Mouse (Mus musculus) kidney, embryonic 14.5 days (tissue): Measurements from ENCODE around the gene Gm40193. TPM values are rescaled to one million over a fixed set of nuclear protein-coding genes. Genes with fewer than 3 reads are reported as not detected.

Source experiments
- ATAC-seq: fragments of 200-750 bp; cut with Nextera tagmentation; 2 replicates; pipeline ENCODE4 v1.8.0; 2017; ENCODE audit warnings: moderate number of reproducible peaks, mild to moderate bottlenecking, moderate TSS enrichment, moderate library complexity; ENCODE audit not compliant: low FRiP score, low TSS enrichment
- H3K27ac ChIP-seq: fragments of 300-500 bp; sonication (generic); 2 replicates; pipeline ENCODE4 v1.5.1; 2014; ENCODE audit warnings: low read depth, mild to moderate bottlenecking, low read length, moderate library complexity, mixed read lengths
- H3K27me3 ChIP-seq: fragments of 300-500 bp; sonication (generic); 2 replicates; pipeline ENCODE4 v1.6.1; 2014; ENCODE audit warnings: mild to moderate bottlenecking, low read length; ENCODE audit not compliant: control insufficient read depth, insufficient read depth
- H3K36me3 ChIP-seq: fragments of 300-500 bp; sonication (generic); 2 replicates; pipeline ENCODE4 v1.6.1; 2014; ENCODE audit warnings: low read length, mixed read lengths; ENCODE audit not compliant: control insufficient read depth, insufficient read depth
- H3K4me1 ChIP-seq: fragments of 300-500 bp; sonication (generic); 2 replicates; pipeline ENCODE4 v1.6.1; 2014; ENCODE audit warnings: low read length, mixed read lengths; ENCODE audit not compliant: control insufficient read depth, insufficient read depth
- H3K4me2 ChIP-seq: fragments of 300-500 bp; sonication (generic); replicated peaks from 2 replicates; pipeline ENCODE4 v1.6.1; 2014; ENCODE audit warnings: low read depth, mild to moderate bottlenecking, low read length
- H3K4me3 ChIP-seq: fragments of 300-500 bp; sonication (generic); 2 replicates; pipeline ENCODE4 v1.5.1; 2014; ENCODE audit warnings: mild to moderate bottlenecking, low read length
- H3K9ac ChIP-seq: fragments of 300-500 bp; sonication (generic); 2 replicates; pipeline ENCODE4 v1.6.1; 2014; ENCODE audit warnings: low read depth, mild to moderate bottlenecking, low read length, moderate library complexity
- H3K9me3 ChIP-seq: fragments of 300-500 bp; sonication (generic); 2 replicates; pipeline ENCODE4 v1.6.1; 2016; ENCODE audit warnings: low read length; ENCODE audit not compliant: control insufficient read depth
- WGBS: fragments of 180-500 bp; shearing (Covaris S2); extraction: QIAGEN DNeasy Blood & Tissue Kit; methylation state at CpG from one replicate; pipeline ENCODE4 v1.1.7; 2014; 5-methylcytosine and 5-hydroxymethylcytosine counted together
- polyA plus RNA-seq: library from polyadenylated mRNA; unstranded; fragments of >200 nt; fragmentation: Nextera tagmentation; extraction: Ambion mirVana; gene quantifications from 2 replicates; pipeline ENCODE4 v1.2.1, GENCODE M21; 2014

Gm40193 gene
- polyA plus RNA-seq, 1 experiment from 2014 or later = not detected

DNA sequence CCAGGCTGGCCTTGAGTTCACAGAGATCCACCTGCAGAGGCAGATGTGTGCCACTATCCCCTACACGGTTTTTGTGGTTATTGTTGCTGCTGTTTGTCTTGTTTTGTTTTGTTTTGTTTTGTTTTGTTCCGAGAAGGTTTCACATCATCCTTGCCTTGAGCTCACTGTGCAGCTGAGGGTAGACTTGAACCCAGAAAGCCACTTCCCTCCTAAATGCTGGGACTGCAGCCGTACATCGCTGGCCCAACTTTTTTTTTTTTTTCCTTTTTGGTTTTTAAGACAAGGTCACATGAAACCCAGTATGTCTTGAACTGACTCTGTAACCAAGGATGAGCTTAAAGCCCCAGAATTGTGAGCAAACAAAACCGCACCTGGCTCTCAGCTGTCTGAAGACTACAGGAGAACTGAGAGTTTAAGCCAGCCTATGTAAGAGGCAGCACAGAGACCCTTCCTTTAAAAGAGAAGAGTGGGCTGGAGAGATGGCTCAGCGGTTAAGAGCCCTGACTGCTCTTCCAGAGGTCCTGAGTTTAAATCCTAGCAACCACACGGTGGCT, 25.7 kb downstream of the Gm40193 start:
- WGBS = 79% methylated on average over 7 of the region's 7 CpGs
- H3K9me3 ChIP-seq = no peaks in the 10 kb centered on the region
- no peaks in the 10 kb centered on the region for H3K36me3 ChIP-seq
- no peaks in the 10 kb centered on the region for H3K27me3 ChIP-seq
- no peak overlapping the region for H3K4me3 ChIP-seq
- H3K9ac ChIP-seq = no peak overlapping the region
- no peak overlapping the region for H3K27ac ChIP-seq
- H3K4me1 ChIP-seq = 0 out of 2 replicates have a peak, but pooled peaks cover 4% of the 10 kb centered on the region
- no peak overlapping the region for H3K4me2 ChIP-seq
- ATAC-seq = no peak

DNA sequence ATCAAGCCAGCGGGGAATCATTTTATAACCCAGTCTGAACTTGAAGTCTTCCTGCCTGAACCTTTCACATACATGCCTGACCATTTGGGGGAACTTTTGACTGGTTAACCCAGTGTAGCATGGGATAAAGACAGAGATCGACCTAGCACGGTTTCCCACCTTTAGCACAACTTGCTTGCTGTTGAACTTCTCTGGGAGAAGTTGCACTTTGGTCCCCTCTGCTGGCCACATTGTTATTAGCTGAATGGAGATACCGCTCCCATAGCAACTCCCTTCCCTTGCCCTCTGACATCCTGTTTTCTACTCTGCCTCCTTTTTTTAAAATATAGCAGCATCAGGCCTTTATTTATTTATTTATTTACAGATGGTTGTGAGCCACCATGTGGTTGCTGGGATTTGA, 26.4 kb downstream of the Gm40193 start:
- Histone ChIP-seq H3K27me3 (no peaks in the 10 kb centered on the region), H3K4me2 (no peak overlapping the region), H3K27ac (no peak overlapping the region), H3K36me3 (no peaks in the 10 kb centered on the region), H3K9me3 (no peaks in the 10 kb centered on the region), H3K9ac (no peak overlapping the region), H3K4me1 (0 out of 2 replicates have a peak, but pooled peaks cover 4% of the 10 kb centered on the region), H3K4me3 (no peak overlapping the region)
- no peak for ATAC-seq
- 25% methylated on average over 4 of the region's 4 CpGs for WGBS

DNA sequence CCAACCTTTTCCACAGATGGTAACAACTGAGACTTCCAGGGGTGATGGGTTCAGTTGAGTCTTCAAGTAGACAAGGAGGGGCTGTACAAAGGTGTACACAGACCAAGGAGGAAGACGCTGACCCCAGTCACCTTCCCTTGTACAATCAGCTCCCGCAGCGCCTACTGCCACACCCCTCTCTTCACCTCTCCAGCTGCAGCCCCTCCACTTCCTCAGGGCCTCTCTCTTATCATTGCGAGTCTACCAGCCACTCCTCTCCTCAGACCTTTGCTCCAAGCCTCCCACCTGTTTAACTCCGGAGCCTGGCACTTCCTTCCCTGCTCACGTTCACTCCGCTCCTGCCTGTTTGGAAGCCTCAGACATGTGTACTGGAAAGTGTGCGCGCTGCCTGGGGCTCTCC, 27.8 kb downstream of the Gm40193 start, which contains the start of gene Tm4sf5:
Tm4sf5 (plus strand) TSS at position 275 of the 400 bp plus-strand sequence.
- Histone ChIP-seq H3K4me3 (no peak within 1 kb of the TSS), H3K4me1 (0 out of 2 replicates have a peak, but pooled peaks cover under 1% of the 10 kb centered on the region), H3K27ac (no peak within 1 kb of the TSS), H3K9me3 (no peaks in the 10 kb centered on the region), H3K27me3 (no peaks in the 10 kb centered on the region), H3K36me3 (no peaks in the 10 kb centered on the region), H3K4me2 (no peak within 1 kb of the TSS), H3K9ac (no peak within 1 kb of the TSS)
- 75% methylated on average over 9 of the region's 9 CpGs for WGBS
- ATAC-seq = no peak

DNA sequence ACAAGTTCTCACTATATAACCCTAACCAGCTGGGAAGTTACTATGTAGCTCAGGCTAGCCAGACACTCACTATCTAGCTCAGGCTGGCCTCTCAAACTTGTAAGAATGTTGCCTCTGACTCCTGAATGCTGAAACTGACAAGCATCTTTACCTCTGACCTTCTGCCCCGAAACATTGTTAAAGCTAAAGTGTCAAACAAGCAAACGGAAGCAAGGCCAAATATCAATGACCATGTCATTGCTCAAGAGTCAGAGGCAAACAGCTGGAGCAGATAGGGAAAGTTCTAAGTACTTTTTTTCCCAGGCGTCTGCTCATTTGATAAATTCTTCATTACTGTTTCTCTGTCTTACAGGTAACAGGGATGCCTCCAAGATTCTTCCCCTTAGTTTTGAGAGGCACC, 30.7 kb downstream of the Gm40193 start:
- H3K36me3 ChIP-seq = no peaks in the 10 kb centered on the region
- H3K27ac ChIP-seq = no peak overlapping the region
- no peaks in the 10 kb centered on the region for H3K4me1 ChIP-seq
- WGBS = 63% methylated on average over 3 of the region's 3 CpGs
- no peak overlapping the region for H3K9ac ChIP-seq
- H3K27me3 ChIP-seq = no peaks in the 10 kb centered on the region
- no peak overlapping the region for H3K4me3 ChIP-seq
- no peak overlapping the region for H3K4me2 ChIP-seq
- no peaks in the 10 kb centered on the region for H3K9me3 ChIP-seq
- ATAC-seq = no peak

DNA sequence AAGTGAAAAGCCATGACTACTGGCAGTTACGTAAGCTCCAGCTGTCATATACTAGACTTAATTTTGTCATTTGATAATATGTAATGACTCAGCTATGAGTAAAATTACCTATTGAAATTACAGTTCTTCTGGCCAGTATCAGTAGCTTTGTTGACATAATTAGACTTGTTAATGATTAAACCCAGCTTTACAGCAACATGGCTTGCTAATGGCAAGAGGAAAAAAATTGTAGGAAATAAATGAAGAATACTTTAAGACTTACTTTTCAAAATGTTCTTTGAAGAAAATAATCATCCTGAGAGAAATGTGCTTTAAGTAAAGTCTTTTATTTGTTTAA, 32.3 kb downstream of the Gm40193 start:
- H3K9ac ChIP-seq = no peak overlapping the region
- H3K27me3 ChIP-seq = no peaks in the 10 kb centered on the region
- H3K9me3 ChIP-seq = no peaks in the 10 kb centered on the region
- H3K36me3 ChIP-seq = no peaks in the 10 kb centered on the region
- H3K4me2 ChIP-seq = no peak overlapping the region
- H3K27ac ChIP-seq = no peak overlapping the region
- ATAC-seq = no peak
- H3K4me1 ChIP-seq = no peaks in the 10 kb centered on the region
- H3K4me3 ChIP-seq = no peak overlapping the region
- WGBS = 82% methylated on average over 1 of the region's 1 CpGs

DNA sequence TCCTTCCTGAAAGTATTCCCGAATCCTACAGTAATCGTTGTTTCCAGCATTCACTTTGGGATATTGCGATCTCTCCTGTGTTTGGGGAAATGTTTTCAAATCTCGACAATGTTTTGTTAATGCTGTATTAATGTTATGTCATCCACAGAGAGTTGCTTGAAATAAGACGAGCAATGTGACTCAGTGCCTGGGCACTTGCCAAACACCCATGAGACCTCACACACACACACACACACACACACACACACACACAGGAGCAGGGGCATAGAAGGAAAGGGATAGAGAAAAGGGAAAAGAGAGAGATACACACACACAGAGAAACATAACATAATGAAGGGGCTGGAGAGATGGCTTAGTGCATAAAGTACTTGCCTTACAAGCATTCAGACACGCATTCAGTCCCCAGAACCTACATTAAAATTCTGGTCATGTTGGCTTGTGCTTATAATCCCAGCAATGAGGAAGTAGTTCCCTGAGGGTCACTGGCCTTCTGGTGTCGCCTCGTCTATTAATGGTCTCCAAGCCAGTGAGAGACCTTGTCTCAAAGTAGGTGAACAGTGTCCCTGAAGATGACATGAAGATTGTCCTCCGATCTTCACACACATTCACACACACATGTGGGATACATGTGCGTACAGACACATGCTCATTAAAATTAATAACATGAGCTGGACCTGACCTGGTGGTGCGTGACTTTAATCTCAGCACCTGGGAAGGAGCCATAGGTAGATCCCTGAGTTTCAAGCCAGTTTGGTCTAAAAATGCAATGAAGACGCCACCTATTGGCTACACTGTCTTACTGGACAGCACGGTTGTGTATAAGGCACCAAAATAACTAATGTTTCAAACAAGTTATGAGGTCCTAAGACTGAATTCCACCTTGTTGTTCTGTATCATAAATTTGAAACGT, 32.9 kb downstream of the Gm40193 start:
- 71% methylated on average over 14 of the region's 14 CpGs for WGBS
- no peak for ATAC-seq
- Histone ChIP-seq H3K36me3 (no peaks in the 10 kb centered on the region), H3K27me3 (no peaks in the 10 kb centered on the region), H3K4me3 (no peak overlapping the region), H3K4me2 (no peak overlapping the region), H3K9me3 (no peaks in the 10 kb centered on the region), H3K27ac (no peak overlapping the region), H3K4me1 (no peaks in the 10 kb centered on the region), H3K9ac (no peak overlapping the region)

DNA sequence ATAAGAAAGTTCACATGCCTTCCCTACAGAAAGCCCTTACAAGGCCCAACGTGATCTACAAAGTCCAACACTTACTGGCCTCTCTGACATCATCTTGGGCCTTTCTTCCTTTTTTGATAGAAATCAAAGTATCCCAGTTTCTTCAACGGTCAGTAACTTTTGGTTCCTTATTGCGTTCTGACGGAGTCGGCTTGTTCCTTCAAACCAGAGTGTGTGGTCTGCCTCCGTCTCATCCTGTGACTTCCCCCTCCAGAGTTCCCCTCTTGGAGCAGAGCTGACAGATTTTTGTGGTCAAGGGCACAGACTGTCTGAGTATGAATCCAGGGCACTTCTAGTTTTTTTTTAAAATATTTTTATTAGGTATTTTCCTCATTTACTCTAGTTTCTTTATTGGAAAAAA, 43.1 kb downstream of the Gm40193 start:
- no peak for ATAC-seq
- H3K4me3 ChIP-seq = no peak overlapping the region

DNA sequence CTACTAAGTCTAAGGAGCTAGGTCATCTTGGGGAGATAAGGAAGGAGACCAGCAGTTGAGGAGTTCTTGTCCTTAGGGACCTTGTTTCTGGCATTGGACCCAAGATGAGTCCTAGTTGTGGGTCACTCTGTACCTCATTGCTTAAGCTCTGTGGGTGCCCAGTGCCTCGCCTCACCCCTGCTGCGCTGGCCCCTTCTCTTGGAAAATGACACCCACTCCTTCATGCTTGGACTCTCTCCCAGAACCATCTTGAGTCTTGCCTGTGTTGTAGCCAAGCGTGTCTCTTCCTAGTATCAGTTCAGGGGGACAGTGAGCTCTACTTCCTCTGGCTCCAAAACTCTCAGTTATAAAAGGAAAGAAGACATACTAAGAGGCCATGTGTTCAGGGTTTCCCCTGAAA, 43.6 kb downstream of the Gm40193 start:
- H3K9ac ChIP-seq = no peak overlapping the region
- H3K36me3 ChIP-seq = no peaks in the 10 kb centered on the region
- no peak for ATAC-seq
- H3K27ac ChIP-seq = no peak overlapping the region
- no peak overlapping the region for H3K4me2 ChIP-seq
- H3K9me3 ChIP-seq = no peaks in the 10 kb centered on the region
- no peaks in the 10 kb centered on the region for H3K27me3 ChIP-seq
- H3K4me1 ChIP-seq = no peaks in the 10 kb centered on the region
- 85% methylated on average over 3 of the region's 3 CpGs for WGBS
- H3K4me3 ChIP-seq = no peak overlapping the region

More for the DNA sequence above, 43.1 kb downstream of the Gm40193 start:
- Histone ChIP-seq H3K4me1 (no peaks in the 10 kb centered on the region), H3K9me3 (no peaks in the 10 kb centered on the region), H3K27ac (no peak overlapping the region), H3K36me3 (no peaks in the 10 kb centered on the region), H3K9ac (no peak overlapping the region), H3K4me2 (no peak overlapping the region), H3K27me3 (no peaks in the 10 kb centered on the region)
- 80% methylated on average over 6 of the region's 6 CpGs for WGBS

DNA sequence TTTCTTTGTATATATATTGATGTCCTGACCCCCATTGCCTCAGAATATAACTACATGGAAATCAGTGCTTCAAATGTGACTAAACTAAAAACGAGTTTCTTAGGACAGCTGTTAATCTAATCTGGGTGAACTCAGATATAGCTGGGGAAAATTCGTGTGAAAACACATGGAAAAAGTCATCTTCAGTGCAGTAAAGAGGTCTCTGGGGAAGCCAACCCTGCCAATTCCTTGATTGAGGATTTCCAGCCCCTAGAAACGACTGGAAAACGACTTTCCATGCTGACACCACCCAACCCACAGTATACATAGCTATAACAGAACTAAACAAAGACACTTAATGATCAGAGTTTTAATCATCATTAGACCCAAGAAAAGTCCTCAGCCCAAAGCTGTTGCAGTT, 44.9 kb downstream of the Gm40193 start:
- Histone ChIP-seq H3K4me3 (no peak overlapping the region), H3K9ac (no peak overlapping the region), H3K27ac (no peak overlapping the region), H3K9me3 (no peaks in the 10 kb centered on the region), H3K4me1 (no peaks in the 10 kb centered on the region), H3K27me3 (no peaks in the 10 kb centered on the region), H3K4me2 (no peak overlapping the region), H3K36me3 (no peaks in the 10 kb centered on the region)
- 36% methylated on average over 4 of the region's 4 CpGs for WGBS
- ATAC-seq = no peak
